Mouse (Mus musculus) testis, adult 2 months (tissue): ENCODE measurements at regions not wholly inside any gene's neighbourhood (a gene's known extent, or its start where the extent isn't known, plus 50 kb on each side); places are given as distances from the start of the nearest gene placed in this dataset.

Experiments used
- H3K27ac ChIP-seq: fragments of 200-500 bp; 2 replicates; pipeline ENCODE4 v1.5.1; 2012; ENCODE audit warnings: low read depth, low read length; ENCODE audit not compliant: control insufficient read depth, insufficient read depth
- H3K27me3 ChIP-seq: fragments of 200-500 bp; 2 replicates; pipeline ENCODE4 v1.6.1; 2012; ENCODE audit warnings: mild to moderate bottlenecking, low read length, moderate library complexity; ENCODE audit not compliant: control insufficient read depth, insufficient read depth
- H3K36me3 ChIP-seq: fragments of 200-500 bp; 2 replicates; pipeline ENCODE4 v1.6.1; 2012; ENCODE audit warnings: mild to moderate bottlenecking, low read length; ENCODE audit not compliant: control insufficient read depth, insufficient read depth
- H3K4me1 ChIP-seq: fragments of 200-500 bp; 2 replicates; pipeline ENCODE4 v1.6.1; 2012; ENCODE audit warnings: low read length; ENCODE audit not compliant: control insufficient read depth, insufficient read depth
- H3K4me3 ChIP-seq: fragments of 200-500 bp; 2 replicates; pipeline ENCODE4 v1.5.1; 2012; ENCODE audit warnings: low read depth, mild to moderate bottlenecking, low read length, moderate library complexity, mixed read lengths; ENCODE audit not compliant: control insufficient read depth
- CTCF ChIP-seq: fragments of 200-500 bp; IDR thresholded peaks from 2 replicates; pipeline ENCODE4 v1.5.1; 2012; ENCODE audit warnings: low read depth, mild to moderate bottlenecking, inconsistent platforms, low read length, moderate library complexity; ENCODE audit not compliant: control insufficient read depth, insufficient read depth, insufficient replicate concordance
- POLR2A ChIP-seq: fragments of 200-500 bp; IDR thresholded peaks from 2 replicates; pipeline ENCODE4 v1.6.1; 2012; ENCODE audit warnings: low read depth, mild to moderate bottlenecking, inconsistent platforms, low read length, moderate library complexity; ENCODE audit not compliant: control insufficient read depth

DNA sequence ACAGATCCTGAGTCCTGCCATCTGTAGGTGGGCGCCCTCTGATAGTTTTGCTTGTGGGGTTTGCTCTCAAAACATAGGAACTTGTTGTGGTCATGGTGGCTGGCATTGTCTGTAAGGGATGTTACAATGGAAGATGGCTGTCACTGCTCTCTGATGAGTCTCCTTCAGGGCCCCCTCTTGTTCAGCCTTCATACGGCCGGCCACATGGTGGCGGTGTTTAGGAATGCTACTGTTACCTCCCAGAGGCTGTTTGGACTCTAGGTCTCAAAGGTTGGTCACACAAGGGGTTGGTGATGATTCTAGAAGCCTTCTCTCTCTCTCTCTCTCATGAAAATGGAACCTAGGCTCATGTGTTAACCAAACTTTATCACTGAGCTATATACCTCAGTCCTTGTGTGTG is 137.0 kb downstream of the Nufip1 start:
- H3K27ac ChIP-seq: no peak overlapping the region
- H3K27me3 ChIP-seq: no peaks in the 10 kb centered on the region
- H3K4me1 ChIP-seq: peaks cover 24% of the 10 kb centered on the region
- H3K36me3 ChIP-seq: no peaks in the 10 kb centered on the region
- H3K4me3 ChIP-seq: no peak overlapping the region
- no peak for TF ChIP-seq POLR2A
- no peak for TF ChIP-seq CTCF

DNA sequence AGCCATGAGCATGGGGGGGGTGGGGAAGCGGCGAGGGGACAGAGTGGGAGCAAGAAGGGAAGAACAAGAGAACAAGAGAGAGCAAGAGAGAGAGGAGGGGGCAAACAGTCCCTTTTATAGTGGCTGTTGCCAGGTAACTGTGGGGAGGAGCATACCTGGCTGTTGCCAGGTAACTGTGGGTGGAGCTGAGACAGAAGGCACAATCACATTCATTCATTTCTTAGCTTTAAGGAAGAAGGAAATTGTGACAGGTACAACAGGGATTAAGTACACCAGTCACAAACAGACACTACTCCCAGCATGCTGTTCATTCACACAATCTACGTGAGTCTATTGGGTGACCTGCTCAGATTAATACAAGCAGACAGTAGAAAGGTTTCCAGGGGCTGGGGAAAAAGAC is 143.2 kb downstream of the Nufip1 start:
- H3K36me3 ChIP-seq: no peaks in the 10 kb centered on the region
- H3K4me1 ChIP-seq: peaks cover 6% of the 10 kb centered on the region
- TF ChIP-seq CTCF (no peak), POLR2A (no peak)
- H3K27ac ChIP-seq: no peak overlapping the region
- H3K27me3 ChIP-seq: no peaks in the 10 kb centered on the region
- no peak overlapping the region for H3K4me3 ChIP-seq

GRCm38 (mm10) chr14:76254565-76255501 is 144.1 kb downstream of the Nufip1 start:
- no peaks in the 10 kb centered on the region for H3K36me3 ChIP-seq
- peaks cover 6% of the 10 kb centered on the region for H3K4me1 ChIP-seq
- no peak overlapping the region for H3K27ac ChIP-seq
- H3K27me3 ChIP-seq: no peaks in the 10 kb centered on the region
- H3K4me3 ChIP-seq: no peak overlapping the region
- no peak for TF ChIP-seq CTCF
- TF ChIP-seq POLR2A: no peak

DNA sequence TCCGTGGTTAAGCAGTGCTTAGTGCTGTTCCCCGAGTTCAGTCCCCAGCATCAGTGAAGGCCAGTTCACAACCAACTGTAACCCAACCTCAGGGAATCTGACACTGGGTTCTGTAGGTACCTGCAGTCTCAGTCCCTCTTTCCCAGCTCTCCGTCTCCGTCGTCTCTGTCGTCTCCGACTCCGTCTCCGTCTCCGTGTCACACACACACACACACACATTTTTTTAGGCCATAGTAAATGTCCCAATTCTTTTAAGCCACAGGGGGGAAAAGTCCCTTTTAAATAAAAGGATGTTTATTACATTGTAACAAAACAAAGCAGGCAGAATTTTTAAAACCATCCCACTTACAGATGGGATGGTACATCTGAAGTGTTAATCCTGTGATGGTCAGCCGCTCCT is 145.3 kb downstream of the Nufip1 start:
- H3K36me3 ChIP-seq: no peaks in the 10 kb centered on the region
- peaks cover 6% of the 10 kb centered on the region for H3K4me1 ChIP-seq
- H3K27me3 ChIP-seq: no peaks in the 10 kb centered on the region
- TF ChIP-seq CTCF (no peak), POLR2A (no peak)
- H3K4me3 ChIP-seq: no peak overlapping the region
- no peak overlapping the region for H3K27ac ChIP-seq

GRCm38 (mm10) chr14:76258626-76259025 is 147.9 kb downstream of the Nufip1 start:
- H3K27ac ChIP-seq: no peak overlapping the region
- no peaks in the 10 kb centered on the region for H3K36me3 ChIP-seq
- no peaks in the 10 kb centered on the region for H3K27me3 ChIP-seq
- H3K4me3 ChIP-seq: no peak overlapping the region
- H3K4me1 ChIP-seq: peaks cover 6% of the 10 kb centered on the region
- TF ChIP-seq CTCF (no peak), POLR2A (no peak)

- H3K4me1 ChIP-seq: peaks cover 2% of the 10 kb centered on the region; the same call in 1 of the 2 replicates
- no peaks in the 10 kb centered on the region for H3K27me3 ChIP-seq
- H3K27ac ChIP-seq: no peak overlapping the region
- TF ChIP-seq CTCF (no peak), POLR2A (no peak)
- no peaks in the 10 kb centered on the region for H3K36me3 ChIP-seq
- no peak overlapping the region for H3K4me3 ChIP-seq
These were observed 150.1 kb downstream of the Nufip1 start for GRCm38 (mm10) chr14:76260628-76261293.

GRCm38 (mm10) chr14:76263682-76264081 is 151.1 kb upstream of the Tsc22d1 start:
- H3K36me3 ChIP-seq: no peaks in the 10 kb centered on the region
- H3K27ac ChIP-seq: no peak overlapping the region
- H3K4me1 ChIP-seq: no peaks in the 10 kb centered on the region
- H3K4me3 ChIP-seq: no peak overlapping the region
- H3K27me3 ChIP-seq: no peaks in the 10 kb centered on the region
- no peak for TF ChIP-seq CTCF
- TF ChIP-seq POLR2A: no peak
